Mouse (Mus musculus): ENCODE measurements at regions not wholly inside any gene's neighbourhood (a gene's known extent, or its start where the extent isn't known, plus 50 kb on each side); places are given as distances from the start of the nearest gene placed in this dataset.

- DNase-seq: no peak
These were observed 176.1 kb upstream of the Sash1 start for GRCm38 (mm10) chr10:9061979-9062378.

- DNase-seq: peak; percentile 10
These were observed 169.4 kb upstream of the Sash1 start for GRCm38 (mm10) chr10:9055274-9055673.

GRCm38 (mm10) chr10:9053371-9053770, 167.5 kb upstream of the Sash1 start:
- no peak for DNase-seq

GRCm38 (mm10) chr10:9047341-9047740, 161.5 kb upstream of the Sash1 start:
- no peak for DNase-seq

- no peak for DNase-seq
These were observed 159.0 kb upstream of the Sash1 start for GRCm38 (mm10) chr10:9044746-9045370.

GRCm38 (mm10) chr10:9043507-9043906, 157.6 kb upstream of the Sash1 start:
- no peak for DNase-seq

GRCm38 (mm10) chr10:9030486-9030885, 144.6 kb upstream of the Sash1 start:
- no peak for DNase-seq

- DNase-seq: no peak
These were observed 143.6 kb upstream of the Sash1 start for GRCm38 (mm10) chr10:9029506-9029905.

GRCm38 (mm10) chr10:9027070-9027807, 141.4 kb upstream of the Sash1 start:
- no peak for DNase-seq

- DNase-seq: no peak
These were observed 129.1 kb upstream of the Sash1 start for GRCm38 (mm10) chr10:9014810-9015505.

GRCm38 (mm10) chr10:9013549-9013925, 127.7 kb upstream of the Sash1 start:
- DNase-seq: no peak

GRCm38 (mm10) chr10:9012829-9013548, 127.1 kb upstream of the Sash1 start:
- DNase-seq: peak; percentile 81

- DNase-seq: no peak
These were observed 126.0 kb upstream of the Sash1 start for GRCm38 (mm10) chr10:9011906-9012305.

- DNase-seq: no peak
These were observed 124.3 kb upstream of the Sash1 start for GRCm38 (mm10) chr10:9010191-9010590.

- DNase-seq: no peak
These were observed 119.5 kb upstream of the Sash1 start for GRCm38 (mm10) chr10:9005140-9005909.

- no peak for DNase-seq
These were observed 116.4 kb upstream of the Sash1 start for GRCm38 (mm10) chr10:9002261-9002660.

GRCm38 (mm10) chr10:8998758-8999398, 113.0 kb upstream of the Sash1 start:
- no peak for DNase-seq

GRCm38 (mm10) chr10:8998356-8998755, 112.5 kb upstream of the Sash1 start:
- no peak for DNase-seq

GRCm38 (mm10) chr10:8995097-8995496, 109.2 kb upstream of the Sash1 start:
- DNase-seq: no peak

- no peak for DNase-seq
These were observed 100.5 kb upstream of the Sash1 start for GRCm38 (mm10) chr10:8986339-8986738.

- no peak for DNase-seq
These were observed 97.5 kb upstream of the Sash1 start for GRCm38 (mm10) chr10:8983347-8983746.

GRCm38 (mm10) chr10:8980568-8980967, 94.7 kb upstream of the Sash1 start:
- no peak for DNase-seq

Data from right cerebral cortex, postnatal 4 days (tissue).